Mouse (Mus musculus) hindlimb bud, embryonic 11.5 days (tissue): Measurements from ENCODE around the gene Hap1.

Source experiments
- DNase-seq: peaks from one replicate; pipeline ENCODE4 v3.0.0-alpha.2; 2012; ENCODE audit warnings: low read depth, low spot score; ENCODE audit errors: extremely low spot score

The Hap1 gene

DNA sequence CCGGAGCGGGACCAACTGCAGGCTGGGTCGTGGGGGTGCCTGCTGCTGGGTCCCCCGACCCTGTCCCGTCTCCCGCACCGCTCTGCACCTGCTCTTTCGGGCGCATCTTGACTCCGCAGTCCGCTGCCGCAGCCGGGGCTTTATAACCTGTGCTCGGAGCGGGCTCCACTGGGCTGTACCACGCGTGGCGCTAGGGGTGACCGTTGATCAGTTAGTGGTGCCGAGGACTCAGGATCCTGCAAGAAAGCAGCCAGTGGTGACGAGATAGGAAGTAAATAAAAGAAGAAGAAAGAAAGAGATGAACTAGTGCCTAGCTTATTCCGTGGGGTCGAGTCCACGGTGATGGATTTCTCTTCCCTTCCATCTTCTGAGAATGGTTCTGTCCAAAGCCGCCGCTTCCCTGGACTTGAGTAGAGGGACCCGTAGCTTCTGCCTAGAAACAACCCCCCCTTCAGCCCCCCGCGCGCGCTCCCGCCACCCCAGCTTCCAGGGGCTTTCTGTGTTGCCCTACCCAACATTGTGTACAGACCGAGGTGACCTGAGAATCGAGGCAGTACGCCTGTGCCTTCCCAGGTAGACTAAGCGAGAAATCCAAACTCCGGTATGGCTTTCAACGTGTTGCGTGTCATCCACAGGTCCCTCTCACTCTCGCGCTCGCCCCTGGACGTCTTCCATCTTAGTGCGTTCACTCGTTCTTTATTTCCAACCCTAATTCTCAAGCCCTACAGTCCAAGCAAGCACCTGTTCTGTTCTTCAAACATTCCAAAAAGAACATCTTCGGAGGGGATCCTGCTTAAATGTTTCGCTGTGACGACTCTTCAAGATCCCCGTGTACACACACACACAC is at the start of gene Hap1:
TSS of gene Hap1 (minus strand) at position 157 of the 847 bp plus-strand sequence.
- peak; percentile 63 for DNase-seq

DNA sequence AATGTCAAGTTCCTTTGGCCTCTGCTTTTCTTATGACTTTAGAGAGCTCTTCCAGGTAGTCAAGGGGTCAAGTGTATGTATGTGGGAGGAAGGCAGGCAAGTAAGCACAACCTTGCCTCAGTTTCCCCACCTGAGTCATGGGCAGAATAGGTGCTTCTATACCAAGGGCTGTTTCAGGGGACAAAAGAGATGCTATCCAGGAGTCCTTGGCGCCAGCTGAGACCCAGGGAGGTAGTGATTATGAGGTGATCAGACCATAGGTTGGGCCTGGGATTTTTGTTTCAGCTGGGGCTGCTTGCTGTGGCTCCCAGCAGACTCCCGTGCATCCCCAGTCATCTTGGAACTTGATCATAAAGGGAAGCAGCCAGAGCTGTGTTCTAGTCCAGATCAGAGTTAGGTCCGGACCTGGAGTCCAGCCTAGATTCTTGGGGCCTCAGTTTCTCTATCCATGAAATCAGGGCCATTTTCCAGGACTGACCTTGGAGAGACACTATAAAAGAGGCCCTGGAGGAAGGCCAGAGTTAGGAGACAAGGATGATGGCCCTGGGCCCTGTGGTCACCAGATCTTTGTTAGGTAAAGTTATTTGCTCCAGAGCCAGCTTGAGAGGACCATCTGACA is 48.6 kb upstream of the Hap1 start:
- DNase-seq, result no peak

DNA sequence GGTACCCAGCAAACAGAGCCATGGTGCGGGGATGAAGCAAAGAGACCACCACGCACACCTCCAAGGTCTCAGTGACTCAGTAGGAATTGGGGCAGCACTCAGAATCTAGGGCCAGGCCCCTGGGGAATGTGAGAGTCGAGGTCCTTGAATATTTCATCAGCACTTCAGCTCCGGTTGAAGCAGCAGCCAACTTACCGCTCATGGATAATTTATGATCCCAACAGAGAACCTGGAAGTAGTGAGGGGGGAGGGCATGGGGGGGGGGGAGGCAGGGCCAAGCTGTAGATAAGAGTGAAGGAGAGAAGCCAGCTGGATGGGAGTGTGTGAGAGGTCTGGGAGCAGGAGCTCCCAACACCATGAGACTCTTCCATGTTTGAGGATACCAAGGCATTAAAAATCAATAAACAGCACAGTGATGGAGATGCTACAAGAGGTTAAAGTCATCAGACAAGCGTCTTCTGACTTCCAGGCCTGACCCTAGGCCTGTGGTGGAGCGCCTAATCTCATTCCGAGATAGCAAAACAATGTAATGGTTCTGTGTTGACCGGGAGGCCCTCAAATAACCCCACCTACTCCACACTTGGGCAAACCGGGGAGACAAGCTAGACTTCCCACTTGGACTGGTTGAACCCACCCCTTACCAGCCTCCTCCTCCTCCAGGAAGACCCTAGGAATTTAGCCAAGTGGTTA is 47.7 kb upstream of the Hap1 start:
- DNase-seq, result no peak

DNA sequence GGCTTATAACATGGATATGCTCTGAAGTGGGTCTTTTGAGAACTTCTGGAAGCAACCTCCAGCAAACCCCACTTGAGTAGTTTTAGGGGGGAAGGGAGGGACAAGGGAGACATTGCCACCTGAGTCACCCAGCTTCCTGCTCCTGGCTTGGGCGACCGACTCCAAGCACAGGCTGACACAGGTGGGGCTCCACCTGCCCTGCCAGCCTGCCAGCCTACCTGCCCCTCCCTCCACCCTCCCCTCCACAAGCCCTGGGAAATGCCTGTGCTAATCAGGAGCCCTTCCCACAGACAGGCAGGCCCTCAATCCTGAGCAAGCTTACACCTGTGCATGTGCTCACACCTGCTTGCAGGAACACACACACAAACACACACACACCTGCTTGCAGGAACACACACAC is 46.8 kb upstream of the Hap1 start:
- no peak for DNase-seq

DNA sequence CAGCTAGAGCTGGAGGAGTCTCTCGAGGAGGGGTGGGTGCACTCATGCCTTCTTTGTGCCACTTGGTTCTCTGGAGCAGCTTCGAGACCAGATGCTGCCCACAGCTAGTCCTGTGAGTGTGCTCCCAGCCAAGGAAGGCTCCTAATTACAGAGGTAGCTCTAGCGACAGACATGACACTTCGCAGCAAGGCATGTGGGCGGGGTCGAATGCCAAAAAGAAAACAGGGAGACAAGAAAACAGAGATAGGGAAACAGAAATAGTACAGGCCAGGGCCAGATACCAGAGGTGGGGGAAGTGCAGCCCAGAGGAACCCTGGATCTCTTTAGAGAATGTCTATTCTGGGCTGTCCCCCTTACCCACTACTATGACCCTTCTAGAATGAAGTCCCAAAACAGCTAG is 46.3 kb upstream of the Hap1 start:
- DNase-seq, result no peak

DNA sequence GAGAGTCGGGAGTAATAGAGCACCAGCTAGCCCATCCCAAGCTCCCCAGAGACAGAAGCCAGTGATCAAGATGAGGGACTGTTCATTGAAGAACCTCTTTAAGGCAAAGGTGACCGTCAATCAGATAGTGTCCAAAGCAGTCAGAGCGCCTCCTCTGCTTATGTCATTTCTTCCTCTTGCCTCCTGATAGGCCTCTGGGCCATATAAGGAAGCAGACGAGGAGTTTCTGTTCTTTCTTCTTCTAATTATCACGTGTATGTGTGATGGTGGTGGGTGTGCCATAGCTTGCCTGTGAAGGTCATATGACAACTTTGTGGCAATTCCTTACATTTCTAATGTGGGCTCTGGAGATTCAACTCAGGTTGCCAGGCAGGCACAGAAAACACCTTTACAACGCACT is 44.9 kb upstream of the Hap1 start:
- DNase-seq, result no peak

DNA sequence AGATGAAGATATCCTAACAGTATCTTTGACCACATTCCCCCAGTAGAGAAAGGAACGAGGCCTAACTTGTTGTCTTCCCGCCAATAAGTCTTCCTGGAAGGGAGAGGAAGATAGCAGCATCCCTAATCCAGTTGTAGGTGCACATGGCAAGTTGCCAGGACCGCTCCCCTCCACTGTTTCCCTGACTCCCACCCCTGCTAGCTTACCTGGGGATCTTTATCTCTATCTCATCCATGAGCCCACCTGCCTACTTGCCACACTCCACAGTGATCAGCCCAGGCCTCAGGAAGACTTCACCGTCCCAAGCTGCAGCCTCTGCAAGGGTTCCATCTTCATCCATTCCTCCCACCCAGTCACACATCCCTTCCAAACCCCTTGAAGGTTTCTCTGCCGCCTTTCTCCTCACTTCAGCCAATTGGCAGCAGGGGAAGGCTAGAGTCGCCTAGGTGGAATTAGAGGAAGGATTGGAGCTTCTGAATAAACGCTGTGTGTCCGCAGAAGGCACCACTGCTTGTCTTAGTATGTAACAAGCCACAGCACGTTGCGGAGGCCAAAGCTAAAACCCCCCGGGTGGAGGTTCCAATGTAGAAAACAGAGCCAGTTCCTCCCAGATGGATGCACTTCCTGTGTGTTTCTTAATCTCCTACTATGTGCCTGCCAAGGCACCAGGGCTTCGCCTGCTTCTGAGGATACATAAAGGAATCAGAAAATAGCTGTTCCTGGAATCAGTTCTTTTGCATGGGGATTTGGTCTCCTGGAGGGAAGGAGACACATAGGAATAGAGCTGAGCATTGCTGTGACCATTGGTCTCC is 44.0 kb upstream of the Hap1 start:
- DNase-seq, result no peak

DNA sequence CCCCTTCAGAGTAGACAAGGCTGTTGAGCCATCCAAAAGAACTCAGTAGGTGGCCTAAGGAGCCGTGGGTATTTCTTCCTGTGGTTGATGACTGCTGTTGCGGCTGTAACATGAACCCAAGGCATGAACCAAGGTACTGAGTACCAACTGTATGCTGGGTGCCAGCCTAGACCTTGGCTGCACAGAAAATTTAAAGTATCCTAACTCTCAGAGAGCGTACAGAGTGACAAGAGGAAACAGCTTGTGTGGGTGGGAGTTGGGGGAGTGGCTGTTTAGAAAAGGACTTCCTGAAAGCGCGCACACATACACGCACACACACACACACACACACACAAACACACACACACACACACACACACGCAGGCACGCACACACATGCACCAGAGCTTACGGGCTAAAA is 43.4 kb upstream of the Hap1 start:
- no peak for DNase-seq

DNA sequence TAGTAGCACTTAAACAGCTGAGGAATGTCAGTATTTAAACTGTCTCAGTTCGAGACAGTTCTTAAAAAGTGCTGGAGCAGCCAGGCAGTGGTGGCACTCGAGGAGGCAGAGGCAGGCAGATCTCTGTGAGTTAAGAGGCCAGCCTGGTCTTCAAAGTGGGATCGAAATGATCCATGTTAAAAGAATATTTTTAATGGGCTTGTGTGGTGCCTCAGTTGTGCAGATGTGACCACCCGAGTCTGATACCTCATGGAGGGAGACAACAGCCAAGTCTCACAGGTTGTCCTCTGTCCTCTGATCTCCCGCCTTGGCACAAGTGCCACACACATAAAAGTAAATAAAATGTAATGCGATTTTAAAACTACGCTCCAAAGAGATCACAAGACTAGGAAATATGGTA is 42.6 kb upstream of the Hap1 start:
- DNase-seq, result no peak

DNA sequence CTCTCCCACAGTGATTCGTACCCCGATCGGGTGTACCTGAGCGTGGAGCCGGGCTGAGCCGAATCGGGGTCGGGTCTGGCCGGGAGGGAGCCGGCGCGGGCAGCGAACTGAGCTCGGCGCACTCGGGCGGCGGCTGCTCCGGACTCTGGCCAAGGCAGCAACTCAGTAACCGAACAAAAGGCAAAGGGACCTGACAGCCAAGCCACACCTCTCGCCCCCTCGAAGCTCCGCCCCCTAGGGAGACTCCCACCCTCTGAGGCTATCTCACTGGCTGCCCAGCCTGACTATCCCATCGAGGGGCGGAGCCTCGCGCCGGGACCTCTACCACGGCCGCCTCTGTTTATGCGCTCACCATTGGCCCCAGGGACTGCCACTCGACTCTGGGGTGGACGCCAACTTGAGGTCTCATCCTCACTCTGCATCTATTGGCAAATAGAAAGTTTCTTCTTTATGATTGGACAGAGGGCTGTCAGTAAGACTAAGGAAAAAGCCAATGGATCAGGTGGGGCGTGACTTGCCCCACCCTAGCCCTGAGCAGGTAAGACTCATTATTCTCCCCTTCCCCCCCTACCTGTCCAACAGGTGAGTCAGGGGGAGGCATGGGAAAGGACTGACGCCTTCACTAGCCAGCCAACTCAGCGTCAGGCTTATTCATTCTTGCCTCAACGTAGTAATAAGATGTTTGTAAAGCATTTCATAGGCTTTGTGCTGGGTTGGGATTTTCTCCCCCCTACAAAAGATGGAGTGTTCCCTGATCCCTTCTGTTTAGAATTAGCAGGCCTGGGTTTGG is 41.9 kb upstream of the Hap1 start, which contains the start of gene Jup:
TSS of gene Jup (minus strand) at position 164 of the 790 bp plus-strand sequence.
- DNase-seq, result peak; percentile 82

DNA sequence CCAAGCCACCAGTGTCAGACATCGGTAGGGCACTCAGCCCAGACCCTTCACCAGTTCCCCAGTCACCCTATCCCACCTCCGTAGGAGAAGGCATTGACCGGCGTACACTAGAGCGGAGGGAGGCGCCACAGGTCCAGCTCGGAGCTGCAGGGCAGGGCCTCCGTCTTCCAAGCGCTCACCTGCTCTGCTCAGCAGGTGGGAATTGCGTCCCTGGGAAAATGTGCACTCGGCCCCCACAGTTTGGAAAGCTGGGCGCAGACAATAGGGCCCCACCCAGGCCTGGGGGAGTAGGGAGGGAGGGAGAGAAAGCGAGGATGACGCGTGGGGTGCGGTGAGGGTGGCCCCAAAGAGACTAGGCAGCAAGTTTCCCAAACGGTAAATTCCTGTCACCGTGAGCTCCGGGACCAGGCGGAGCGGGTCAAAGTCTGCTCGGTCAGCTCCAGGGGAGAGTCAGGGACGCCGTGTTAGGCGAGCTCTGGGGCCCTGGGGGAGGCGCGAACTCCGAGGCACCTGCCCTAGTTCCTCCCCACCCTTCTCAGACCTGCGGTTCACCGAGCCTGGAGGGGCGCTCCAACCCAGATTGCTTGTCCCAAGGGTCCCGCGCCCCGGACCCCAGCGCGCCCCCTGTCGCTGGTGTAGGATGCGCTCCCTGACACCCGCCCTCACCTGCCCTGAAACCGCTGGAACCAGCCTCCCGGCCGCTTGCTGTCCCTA is 41.1 kb upstream of the Hap1 start:
- DNase-seq, result no peak

DNA sequence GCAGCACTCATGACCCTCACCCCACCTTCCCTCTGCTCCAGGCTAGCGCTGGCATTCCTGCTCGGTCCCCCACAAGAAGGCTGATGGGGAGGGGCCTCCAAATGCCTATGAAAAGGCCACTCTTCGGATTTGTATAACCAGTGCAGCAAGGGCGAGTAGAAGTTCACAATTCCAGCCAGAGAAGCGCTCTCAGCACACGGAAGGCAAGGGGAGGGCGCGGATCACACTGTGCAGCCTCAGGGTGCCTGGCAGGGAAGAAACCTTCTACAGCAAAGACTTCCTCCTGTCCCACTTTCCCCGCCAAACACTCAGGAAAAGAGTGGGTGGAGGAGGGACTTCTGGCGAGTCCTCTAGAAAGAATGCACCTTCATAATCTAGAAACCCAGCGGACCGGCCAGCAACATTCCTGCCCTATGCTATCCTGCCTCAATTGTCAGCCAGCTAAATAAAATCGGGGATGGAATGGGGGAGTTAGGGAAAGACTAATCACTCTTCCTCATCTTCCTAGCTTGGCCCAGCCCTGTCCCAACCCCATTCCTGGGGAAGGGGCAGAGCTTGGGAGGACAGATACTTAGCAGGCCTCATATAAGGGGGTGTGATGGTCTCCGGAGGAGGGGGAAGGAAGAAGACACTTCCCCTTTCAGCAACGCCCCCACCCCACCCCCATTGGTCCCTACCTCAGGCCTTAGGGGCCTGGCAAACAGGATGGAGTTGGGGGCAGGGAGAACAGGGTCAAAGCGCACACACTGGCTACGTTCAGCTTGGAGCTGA is 40.1 kb upstream of the Hap1 start:
- DNase-seq, result no peak

DNA sequence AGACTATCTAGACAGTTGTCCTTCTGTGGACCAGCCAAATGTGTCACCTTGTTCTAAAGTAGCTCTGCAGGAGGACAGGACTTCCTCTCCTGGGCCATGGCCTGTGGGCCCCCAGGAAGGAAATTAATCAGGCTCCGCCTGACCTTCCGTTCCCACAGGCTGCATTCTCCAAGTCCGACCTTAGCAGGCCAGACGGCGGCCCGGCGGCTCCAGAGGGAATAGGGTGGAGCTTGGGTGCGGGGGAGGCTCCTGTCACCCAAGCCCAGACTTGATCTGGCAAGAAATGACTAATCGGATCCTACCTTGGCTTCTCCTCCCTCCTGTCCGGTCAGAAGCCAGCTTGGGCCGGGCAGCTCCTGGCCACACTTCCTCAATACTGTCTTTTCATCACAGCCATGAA is 39.3 kb upstream of the Hap1 start:
- no peak for DNase-seq

DNA sequence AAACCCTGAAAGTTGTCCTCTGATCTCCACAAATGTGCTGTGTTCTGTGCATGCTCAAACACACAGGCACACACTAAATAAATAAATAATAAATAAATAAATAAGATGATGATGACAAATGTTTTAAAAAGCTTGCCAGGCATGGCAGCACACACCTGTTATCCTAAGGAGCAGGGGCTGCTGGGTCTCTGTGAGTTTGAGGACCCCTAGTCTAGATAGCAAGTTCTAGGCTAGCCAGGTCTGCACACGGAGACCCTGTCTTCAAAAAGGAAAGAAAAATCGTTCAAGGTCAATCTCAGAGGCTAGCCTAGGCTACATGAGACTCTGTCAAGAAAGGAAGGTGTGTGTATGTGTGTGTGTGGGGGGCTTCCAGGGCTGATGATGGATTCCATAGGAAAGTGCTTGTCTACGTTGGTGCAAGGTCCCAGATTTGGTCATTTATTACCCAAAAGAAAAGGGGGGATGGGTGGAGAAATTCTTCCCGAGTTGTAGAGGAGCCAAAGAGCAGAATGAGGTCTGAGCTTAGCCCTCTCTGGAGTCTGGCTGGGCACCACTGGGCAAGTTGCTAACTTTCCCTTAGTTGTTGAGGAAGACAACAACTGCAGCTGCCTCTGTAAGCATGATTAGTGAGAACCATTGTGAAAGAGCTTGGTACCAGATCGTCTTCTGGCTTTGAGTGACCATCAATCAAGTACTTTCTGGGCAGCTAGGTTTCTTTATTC is 38.6 kb upstream of the Hap1 start:
- DNase-seq, result no peak

DNA sequence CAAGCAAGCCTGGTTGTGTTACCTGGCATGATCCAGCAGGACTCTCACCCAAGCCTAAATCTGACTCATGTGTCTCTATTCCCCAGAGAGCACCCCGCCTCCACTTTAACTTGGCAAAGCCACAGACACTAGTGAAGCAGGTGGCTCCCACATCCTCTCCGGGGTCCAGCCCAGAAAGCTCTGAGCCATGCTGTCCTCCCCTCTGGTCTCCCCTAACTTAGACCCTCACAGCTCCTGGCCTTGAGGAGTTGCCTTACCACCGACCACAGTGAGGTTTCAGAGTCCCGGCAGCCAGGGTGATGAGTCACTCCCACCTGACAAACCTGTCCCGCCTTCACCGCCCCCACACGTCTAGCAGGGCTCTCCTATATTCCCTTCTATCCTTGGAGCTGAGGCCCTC is 37.8 kb upstream of the Hap1 start:
- no peak for DNase-seq

DNA sequence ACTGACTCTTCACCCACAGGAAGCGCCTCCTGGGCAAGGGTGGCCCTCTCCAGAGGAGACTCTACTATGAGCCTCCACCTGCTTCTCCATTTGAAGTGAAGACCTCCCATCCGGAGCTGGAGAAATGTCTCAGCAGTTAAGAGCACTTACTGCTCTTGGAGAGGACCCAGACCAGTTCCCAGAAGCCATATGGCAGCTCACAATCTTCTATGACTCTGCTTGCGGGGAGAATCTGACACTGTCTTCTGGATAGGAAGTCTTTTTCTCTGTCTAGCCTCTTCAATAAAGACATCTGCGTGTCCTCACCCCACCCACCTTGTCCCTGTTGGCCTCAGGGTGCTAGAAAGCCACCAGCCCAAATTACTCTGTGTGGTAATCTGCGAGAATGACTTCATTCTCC is 37.0 kb upstream of the Hap1 start:
- DNase-seq, result no peak

DNA sequence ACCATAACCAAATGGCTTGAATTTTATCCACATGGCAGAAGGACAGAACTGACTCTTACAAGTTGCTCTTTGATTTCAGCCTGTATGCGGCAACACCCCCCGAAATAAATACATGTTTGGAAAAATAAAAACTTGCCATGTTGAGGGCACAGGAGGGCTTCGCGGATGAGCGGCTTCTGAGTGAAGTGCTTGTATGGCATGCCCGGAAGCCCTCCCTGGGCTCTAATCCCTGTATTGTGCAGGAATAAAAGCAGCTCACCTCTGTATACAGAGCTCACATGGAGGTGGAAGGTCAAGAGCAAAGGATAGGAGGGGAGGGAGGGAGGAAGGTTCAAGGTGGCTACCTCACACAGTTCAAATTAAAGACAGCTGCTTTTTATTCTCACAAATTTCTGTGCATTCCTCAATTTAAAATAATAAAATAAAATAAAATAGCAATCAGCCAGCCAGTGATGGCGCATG is 36.0 kb upstream of the Hap1 start:
- no peak for DNase-seq
